Mouse (Mus musculus) cerebellum, postnatal 25 days (tissue): ENCODE results near the gene Spata1.
A peak's percentile ranks its signal among the peaks of the same experiment; 100 is the strongest.
"Not testable (repeated sequence)": the region's sequence is repeated elsewhere in the genome, so short reads cannot be mapped to it uniquely, and the experiment has no call there.

Experiments
- DNase-seq, 2 experiments: peaks; one replicate each; pipeline ENCODE4 v3.0.0; 2021; ENCODE audit warnings: mixed read lengths in 2 of 2

Gene Spata1

DNA sequence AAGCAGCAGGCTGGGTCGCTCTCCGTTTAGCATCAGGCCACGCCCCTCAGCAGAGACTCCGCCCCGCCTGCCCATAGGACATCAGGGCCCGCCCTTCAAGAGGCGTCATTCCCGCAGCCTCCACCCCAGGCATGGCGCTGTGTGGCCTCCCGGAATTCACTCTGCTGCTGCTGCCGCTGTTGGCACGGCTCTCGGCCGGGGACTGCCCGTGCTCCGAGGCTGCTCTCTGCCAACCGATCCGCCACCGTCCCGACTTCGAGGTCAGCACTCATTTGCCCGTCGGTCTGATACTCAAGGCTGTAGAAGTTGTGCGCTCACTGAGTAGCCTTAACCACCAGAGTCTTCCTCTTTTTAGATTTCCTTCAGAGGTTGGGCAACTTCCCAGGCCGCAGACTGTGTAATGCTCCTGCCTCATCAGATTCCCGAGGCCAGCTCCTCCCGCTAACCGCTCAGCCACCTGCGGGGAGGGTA, 49.1 kb downstream of the Spata1 start:
- peak; percentile 87 to 92 for DNase-seq

GRCm38 (mm10) chr3:146449745-146450250, 49.8 kb downstream of the Spata1 start, which contains the start of gene Ctbs:
Gene Ctbs (plus strand): TSS chr3:146449795.
- DNase-seq, result no peak

GRCm38 (mm10) chr3:146448969-146449368, 50.6 kb downstream of the Spata1 start:
- DNase-seq, result no peak

- no peak for DNase-seq
Measured at GRCm38 (mm10) chr3:146448372-146448771, 51.2 kb downstream of the Spata1 start.

- DNase-seq, result no peak
Measured at GRCm38 (mm10) chr3:146447598-146447997, 52.0 kb downstream of the Spata1 start.

DNA sequence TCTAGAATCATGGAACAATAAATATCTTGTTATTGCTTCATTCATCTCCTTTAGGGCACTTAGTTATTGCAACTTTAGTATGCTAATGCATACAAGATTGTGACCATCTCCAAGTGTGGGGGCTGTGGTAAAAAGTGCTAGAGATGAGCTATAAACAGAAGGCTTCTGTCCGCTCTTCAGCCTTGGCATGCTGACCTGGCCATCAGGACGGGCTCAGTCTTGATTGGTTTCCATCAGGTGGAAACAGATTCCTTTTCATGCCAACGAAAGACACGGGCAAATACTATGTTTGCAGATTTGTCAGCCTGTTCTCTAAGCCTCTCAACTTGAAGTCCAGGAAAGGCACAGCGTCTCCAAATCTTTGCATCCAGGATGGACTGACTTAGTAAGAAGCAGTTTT, 52.4 kb downstream of the Spata1 start:
- no peak for DNase-seq

DNA sequence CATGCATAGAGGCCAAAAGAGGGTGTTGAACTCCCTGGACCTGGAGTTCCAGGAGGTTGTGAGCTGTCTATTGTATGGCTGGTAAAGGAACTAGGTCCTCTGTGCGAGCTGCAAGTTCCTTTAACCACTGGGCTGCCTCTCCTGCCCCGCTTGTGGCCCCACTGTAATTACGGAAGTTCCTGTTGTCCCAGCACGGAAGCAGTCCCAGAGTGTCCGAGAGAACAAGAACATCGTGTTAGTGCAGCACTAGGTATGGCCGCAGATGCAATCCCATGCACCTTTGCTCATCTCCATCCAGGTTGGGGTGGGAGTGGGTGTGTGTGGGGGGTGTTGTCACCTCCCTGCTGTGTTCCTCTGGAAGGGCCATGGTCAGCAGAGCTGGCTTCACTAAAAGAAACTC, 54.7 kb downstream of the Spata1 start:
- DNase-seq, result no peak

GRCm38 (mm10) chr3:146443380-146443779, 56.2 kb downstream of the Spata1 start:
- no peak for DNase-seq

DNA sequence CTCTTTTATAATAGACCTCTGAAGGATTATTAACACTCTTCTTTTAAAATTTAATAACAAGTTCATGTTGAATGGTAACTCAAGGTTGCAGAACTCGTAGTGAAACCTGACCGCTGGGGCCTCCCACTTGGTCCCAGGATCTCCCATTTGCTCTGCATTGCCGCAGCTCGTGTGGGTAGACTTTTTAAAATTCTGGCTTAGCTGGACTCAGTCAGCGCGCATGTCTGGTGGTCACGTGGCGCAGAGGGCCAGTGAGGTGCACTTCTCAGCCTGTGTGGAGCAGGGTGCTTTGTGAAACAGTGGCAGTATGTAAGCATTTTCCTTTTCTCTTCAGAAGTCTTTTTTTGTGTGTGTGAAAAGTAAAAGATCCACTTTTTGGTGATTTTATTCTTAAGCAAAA, 56.6 kb downstream of the Spata1 start:
- no peak for DNase-seq

DNA sequence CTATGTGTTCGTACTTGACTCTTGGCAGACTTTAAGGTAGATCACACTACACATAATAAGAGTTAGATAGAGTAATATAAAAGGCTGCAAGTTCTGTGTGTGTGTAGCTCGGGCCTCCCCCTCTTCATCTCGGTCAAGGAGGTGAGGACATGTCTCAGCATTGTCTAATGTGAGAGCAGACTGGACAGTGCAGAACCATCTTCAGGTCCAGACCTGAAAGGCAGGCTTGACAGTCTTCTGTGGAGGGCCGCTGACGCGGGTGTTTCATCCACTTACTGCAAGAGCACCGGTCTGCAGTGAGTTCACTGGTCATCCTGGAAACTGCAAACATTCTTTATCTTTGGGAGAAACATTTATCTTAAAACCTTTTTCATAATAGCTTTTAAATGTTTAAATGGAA, 57.1 kb downstream of the Spata1 start:
- no peak for DNase-seq

DNA sequence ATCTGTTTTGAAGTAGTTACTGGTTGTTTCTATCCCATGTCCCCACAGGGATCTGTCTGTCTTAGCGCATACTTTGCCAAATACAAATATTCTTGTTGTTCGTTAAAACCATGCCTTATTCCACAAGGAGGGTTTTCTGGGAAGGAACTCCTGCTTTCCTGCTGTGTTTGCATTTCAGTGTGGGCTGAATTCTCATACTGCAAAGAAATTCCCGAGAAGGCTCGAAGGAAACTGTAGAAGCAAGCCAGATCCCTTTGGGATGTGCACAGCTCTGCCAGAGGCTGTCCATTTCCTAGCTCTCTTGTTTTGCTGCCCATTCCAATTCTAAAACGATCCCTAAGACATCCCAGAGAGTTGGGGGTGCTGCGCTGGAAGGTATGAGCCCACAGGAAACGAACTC, 59.1 kb downstream of the Spata1 start:
- no peak for DNase-seq

GRCm38 (mm10) chr3:146440011-146440410, 59.5 kb downstream of the Spata1 start:
- DNase-seq, result no peak

- DNase-seq, result no peak
Measured at GRCm38 (mm10) chr3:146436114-146436513, 63.4 kb downstream of the Spata1 start.

- DNase-seq, result no peak
Measured at GRCm38 (mm10) chr3:146435533-146435932, 64.0 kb downstream of the Spata1 start.

DNA sequence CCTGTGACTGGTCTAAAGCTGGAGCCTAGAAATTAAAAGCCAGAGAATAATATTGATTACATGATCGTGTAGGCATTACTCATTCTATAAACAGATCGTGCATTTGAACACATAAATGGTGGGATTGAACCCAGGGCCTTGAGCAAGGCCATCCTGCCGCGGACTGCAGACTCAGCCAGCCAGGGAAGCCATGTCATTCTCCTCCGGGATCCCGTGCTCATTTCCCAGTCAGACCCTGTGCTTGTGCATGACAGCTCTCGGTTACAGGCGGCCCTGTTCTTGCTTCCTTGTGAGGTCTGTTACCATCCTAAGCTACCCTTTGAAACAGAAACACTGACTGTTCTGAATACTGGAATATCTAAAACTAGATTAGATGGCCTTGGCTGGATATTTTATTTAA, 64.9 kb downstream of the Spata1 start:
- DNase-seq, result no peak

DNA sequence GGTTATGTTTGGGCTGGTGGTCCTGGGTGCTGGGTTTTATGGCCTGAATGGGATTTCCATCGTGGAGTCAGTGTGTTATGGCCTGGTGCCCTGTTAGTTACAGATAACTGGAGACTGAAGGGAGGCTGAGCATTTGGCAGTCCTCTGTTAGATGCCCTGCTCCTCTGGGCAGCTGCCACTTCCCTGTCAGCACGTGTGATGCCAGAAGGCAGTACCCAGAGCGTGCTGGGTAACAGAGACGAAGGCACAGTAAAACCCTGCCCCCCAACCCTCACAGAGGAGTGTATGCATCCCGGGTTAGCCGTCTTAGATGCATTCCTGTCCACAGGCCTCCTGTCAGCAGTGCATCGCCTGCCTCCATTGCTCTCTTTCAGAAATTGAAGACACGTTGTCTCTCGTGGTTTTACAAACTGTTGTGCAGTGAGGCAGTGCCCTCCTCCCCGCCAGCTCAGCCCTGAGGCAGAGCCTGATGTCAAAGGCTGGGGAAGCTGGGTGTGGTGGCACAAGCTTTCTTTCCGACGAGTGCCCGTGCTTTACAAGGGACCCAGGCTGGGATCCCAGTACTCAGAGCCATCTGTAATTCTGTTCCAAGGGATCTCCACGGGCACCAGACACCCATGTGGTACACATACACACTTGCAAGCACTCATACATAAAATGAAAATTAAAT, 65.7 kb downstream of the Spata1 start:
- no peak for DNase-seq

DNA sequence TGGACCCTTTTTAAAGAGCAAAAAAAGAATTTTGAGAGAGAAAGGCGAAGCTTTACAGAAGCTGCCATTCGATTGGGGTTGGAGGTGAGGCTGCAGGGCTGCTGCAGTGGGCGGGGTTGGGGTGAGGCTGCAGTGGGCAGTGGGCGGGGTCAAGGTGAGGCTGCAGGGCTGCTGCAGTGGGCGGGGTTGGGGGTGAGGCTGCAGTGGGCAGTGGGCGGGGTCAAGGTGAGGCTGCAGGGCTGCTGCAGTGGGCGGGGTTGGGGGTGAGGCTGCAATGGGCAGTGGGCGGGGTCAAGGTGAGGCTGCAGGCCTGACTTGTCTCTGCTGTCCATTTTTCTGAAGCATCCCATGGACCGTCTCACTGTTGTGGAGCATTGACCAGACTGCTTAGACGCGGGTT, 66.5 kb downstream of the Spata1 start:
- not testable (repeated sequence) for DNase-seq

GRCm38 (mm10) chr3:146426489-146426888, 73.1 kb downstream of the Spata1 start:
- DNase-seq, result no peak

GRCm38 (mm10) chr3:146425902-146426301, 73.7 kb downstream of the Spata1 start:
- no peak for DNase-seq

- no peak for DNase-seq
Measured at GRCm38 (mm10) chr3:146424306-146424900, 75.2 kb downstream of the Spata1 start.

GRCm38 (mm10) chr3:146423710-146424109, 75.8 kb downstream of the Spata1 start:
- peak in 1 of 2 experiments; percentile 52 for DNase-seq

GRCm38 (mm10) chr3:146421787-146422186, 77.8 kb downstream of the Spata1 start:
- no peak for DNase-seq

GRCm38 (mm10) chr3:146419992-146420537, 79.5 kb downstream of the Spata1 start:
- DNase-seq, result peak; percentile 59 to 66

DNA sequence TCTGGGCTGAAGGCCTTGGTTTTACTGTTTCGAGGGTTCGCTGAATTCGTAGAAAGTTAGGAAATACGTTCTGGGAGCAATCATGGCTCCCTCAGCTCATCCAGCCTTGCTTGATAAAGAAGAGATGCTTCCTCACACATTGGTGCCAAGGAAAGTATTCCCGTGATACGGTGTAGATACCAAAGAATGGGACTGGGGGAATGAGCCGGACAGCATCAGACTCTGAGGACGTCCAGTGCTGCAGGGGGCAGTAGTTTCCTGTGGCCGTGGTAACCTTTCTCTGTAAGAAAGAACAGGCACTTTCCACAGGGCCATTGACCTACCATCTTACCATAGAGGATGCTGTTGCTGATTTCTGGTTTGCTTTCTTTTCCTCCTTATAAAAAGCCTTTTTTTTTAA, 80.0 kb downstream of the Spata1 start:
- DNase-seq, result no peak
